Mouse (Mus musculus) liver, embryonic 11.5 days (tissue): ENCODE measurements around the gene Lrrc61. TPM values are rescaled to one million over a fixed set of nuclear protein-coding genes. Genes with fewer than 3 reads are reported as not detected.
A peak's percentile ranks its signal among the peaks of the same experiment; 100 is the strongest.

ENCODE experiments used
- ATAC-seq: fragments of 200-750 bp; cut with Nextera tagmentation; replicated peaks from 2 replicates; pipeline ENCODE4 v1.8.0; 2017; ENCODE audit warnings: moderate number of reproducible peaks, mild to moderate bottlenecking, moderate TSS enrichment, moderate library complexity; ENCODE audit not compliant: low FRiP score
- DNase-seq: peaks from one replicate; pipeline ENCODE4 v3.0.0-alpha.2; 2017; ENCODE audit warnings: low spot score
- H3K27ac ChIP-seq: fragments of 300-500 bp; sonication (generic); 2 replicates; pipeline ENCODE4 v1.5.1; 2014; ENCODE audit warnings: mild to moderate bottlenecking, low read depth, low read length, control low read depth
- H3K27me3 ChIP-seq: fragments of 300-500 bp; sonication (generic); replicated peaks from 2 replicates; pipeline ENCODE4 v1.6.1; 2014; ENCODE audit warnings: low read length, mixed read lengths; ENCODE audit not compliant: control insufficient read depth, insufficient read depth
- H3K36me3 ChIP-seq: fragments of 300-500 bp; sonication (generic); 2 replicates; pipeline ENCODE4 v1.6.1; 2014; ENCODE audit warnings: mild to moderate bottlenecking, low read length, moderate library complexity, mixed read lengths; ENCODE audit not compliant: control insufficient read depth, insufficient read depth
- H3K4me1 ChIP-seq: fragments of 300-500 bp; sonication (generic); replicated peaks from 2 replicates; pipeline ENCODE4 v1.6.1; 2014; ENCODE audit warnings: low read length, mixed read lengths; ENCODE audit not compliant: control insufficient read depth, insufficient read depth
- H3K4me2 ChIP-seq: fragments of 300-500 bp; sonication (generic); 2 replicates; pipeline ENCODE4 v1.6.1; 2014; ENCODE audit warnings: mild to moderate bottlenecking, control low read depth, moderate library complexity
- H3K4me3 ChIP-seq: fragments of 300-500 bp; sonication (generic); 2 replicates; pipeline ENCODE4 v1.5.1; 2014; ENCODE audit warnings: low read depth, low read length, control low read depth
- H3K9ac ChIP-seq: fragments of 300-500 bp; sonication (generic); 2 replicates; pipeline ENCODE4 v1.6.1; 2014; ENCODE audit warnings: low read depth, low read length, control low read depth
- H3K9me3 ChIP-seq: fragments of 300-500 bp; sonication (generic); 2 replicates; pipeline ENCODE4 v1.6.1; 2016; ENCODE audit warnings: low read length, inconsistent platforms, mixed read lengths; ENCODE audit not compliant: control insufficient read depth
- WGBS: fragments of 180-500 bp; shearing (Covaris S2); extraction: QIAGEN DNeasy Blood & Tissue Kit; methylation state at CpG from one replicate; pipeline ENCODE4 v1.1.7; 2014; 5-methylcytosine and 5-hydroxymethylcytosine counted together
- polyA plus RNA-seq: library from polyadenylated mRNA; unstranded; fragments of >200 nt; fragmentation: Nextera tagmentation; extraction: Ambion mirVana; gene quantifications from 2 replicates; pipeline ENCODE4 v1.2.1, GENCODE M21; 2014

Lrrc61 gene
- polyA plus RNA-seq, 1 experiment from 2014 or later = 4.6 TPM

- ATAC-seq (no peak), DNase-seq (no peak)
- H3K4me1 ChIP-seq = peaks cover 11% of the 10 kb centered on the region
- no peak overlapping the region for H3K4me2 ChIP-seq
- no peak overlapping the region for H3K4me3 ChIP-seq
- no peaks in the 10 kb centered on the region for H3K27me3 ChIP-seq
- no peak overlapping the region for H3K27ac ChIP-seq
- H3K36me3 ChIP-seq = peaks cover 13% of the 10 kb centered on the region
- no peak overlapping the region for H3K9ac ChIP-seq
- 83% methylated on average over 6 of the region's 6 CpGs for WGBS
- peaks cover 6% of the 10 kb centered on the region for H3K9me3 ChIP-seq
Measured at GRCm38 (mm10) chr6:48591871-48592270, 37.3 kb downstream of the Lrrc61 start.

GRCm38 (mm10) chr6:48593158-48594042, 38.8 kb downstream of the Lrrc61 start, which contains the start of the genes Repin1 and Gm44965:
Repin1 (plus strand) TSS chr6:48593883.
Gm44965 (plus strand) TSS chr6:48593941.
- Histone ChIP-seq H3K9ac (peak within 1 kb of the TSS; percentile 84), H3K9me3 (peaks cover 10% of the 10 kb centered on the region), H3K36me3 (peaks cover 26% of the 10 kb centered on the region), H3K27ac (peak within 1 kb of the TSS; percentile 69), H3K4me2 (peak within 1 kb of the TSS; percentile 81), H3K4me3 (peak within 1 kb of the TSS; percentile 84), H3K27me3 (no peaks in the 10 kb centered on the region), H3K4me1 (peaks cover 11% of the 10 kb centered on the region)
- peak; percentile 84 for ATAC-seq
- DNase-seq = peak; percentile 90
- WGBS = 11% methylated on average over 45 of the region's 45 CpGs

GRCm38 (mm10) chr6:48594043-48594738, 39.6 kb downstream of the Lrrc61 start:
- peak overlapping the region; percentile 84 for H3K4me3 ChIP-seq
- peaks cover 26% of the 10 kb centered on the region for H3K36me3 ChIP-seq
- peaks cover 10% of the 10 kb centered on the region for H3K9me3 ChIP-seq
- H3K4me1 ChIP-seq = peaks cover 11% of the 10 kb centered on the region
- peak overlapping the region; percentile 69 for H3K27ac ChIP-seq
- WGBS = 2% methylated on average over 41 of the region's 41 CpGs
- H3K27me3 ChIP-seq = no peaks in the 10 kb centered on the region
- H3K9ac ChIP-seq = peak overlapping the region; percentile 84
- peak; percentile 55 for ATAC-seq
- DNase-seq = peak; percentile 60
- H3K4me2 ChIP-seq = peak overlapping the region; percentile 81

- Histone ChIP-seq H3K9me3 (peaks cover 10% of the 10 kb centered on the region), H3K36me3 (peaks cover 31% of the 10 kb centered on the region), H3K27me3 (no peaks in the 10 kb centered on the region), H3K4me1 (peaks cover 11% of the 10 kb centered on the region), H3K27ac (no peak overlapping the region), H3K4me2 (peak overlapping the region; percentile 81), H3K4me3 (peak overlapping the region; percentile 84), H3K9ac (peak overlapping the region; percentile 84)
- no peak for ATAC-seq
- 31% methylated on average over 1 of the region's 1 CpGs for WGBS
- DNase-seq = no peak
Measured at GRCm38 (mm10) chr6:48595278-48595677, 40.7 kb downstream of the Lrrc61 start.

- H3K9me3 ChIP-seq = peaks cover 10% of the 10 kb centered on the region
- H3K36me3 ChIP-seq = peaks cover 31% of the 10 kb centered on the region
- peaks cover 11% of the 10 kb centered on the region for H3K4me1 ChIP-seq
- DNase-seq (no peak), ATAC-seq (no peak)
- H3K4me3 ChIP-seq = no peak overlapping the region
- no peak overlapping the region for H3K4me2 ChIP-seq
- H3K27ac ChIP-seq = no peak overlapping the region
- WGBS = 95% methylated on average over 45 of the region's 45 CpGs
- H3K27me3 ChIP-seq = no peaks in the 10 kb centered on the region
- H3K9ac ChIP-seq = no peak overlapping the region
Measured at GRCm38 (mm10) chr6:48596545-48597232, 42.1 kb downstream of the Lrrc61 start.

GRCm38 (mm10) chr6:48597233-48597625, 42.6 kb downstream of the Lrrc61 start:
- no peak for DNase-seq
- Histone ChIP-seq H3K9ac (no peak overlapping the region), H3K9me3 (peaks cover 10% of the 10 kb centered on the region), H3K27me3 (no peaks in the 10 kb centered on the region), H3K36me3 (peaks cover 31% of the 10 kb centered on the region), H3K4me1 (peaks cover 12% of the 10 kb centered on the region), H3K4me3 (no peak overlapping the region), H3K4me2 (no peak overlapping the region), H3K27ac (no peak overlapping the region)
- no peak for ATAC-seq
- WGBS = 91% methylated on average over 27 of the region's 27 CpGs

- H3K4me2 ChIP-seq = no peak overlapping the region
- H3K9me3 ChIP-seq = peaks cover 10% of the 10 kb centered on the region
- H3K36me3 ChIP-seq = peaks cover 29% of the 10 kb centered on the region
- H3K4me3 ChIP-seq = no peak overlapping the region
- no peak overlapping the region for H3K9ac ChIP-seq
- 79% methylated on average over 1 of the region's 1 CpGs for WGBS
- DNase-seq = no peak
- H3K27ac ChIP-seq = no peak overlapping the region
- H3K4me1 ChIP-seq = peaks cover 8% of the 10 kb centered on the region
- no peak for ATAC-seq
- no peaks in the 10 kb centered on the region for H3K27me3 ChIP-seq
Measured at GRCm38 (mm10) chr6:48600594-48600993, 46.0 kb downstream of the Lrrc61 start.

- peak; percentile 94 for DNase-seq
- Histone ChIP-seq H3K4me1 (peaks cover 8% of the 10 kb centered on the region), H3K9ac (peak within 1 kb of the TSS; percentile 76), H3K9me3 (peaks cover 7% of the 10 kb centered on the region), H3K27me3 (no peaks in the 10 kb centered on the region), H3K36me3 (peaks cover 23% of the 10 kb centered on the region), H3K4me3 (peak within 1 kb of the TSS; percentile 75), H3K27ac (peak within 1 kb of the TSS; percentile 69), H3K4me2 (peak within 1 kb of the TSS; percentile 97)
- 5% methylated on average over 42 of the region's 42 CpGs for WGBS
- peak; percentile 99 for ATAC-seq
Measured at GRCm38 (mm10) chr6:48601271-48602079, 46.9 kb downstream of the Lrrc61 start, which contains the start of gene Zfp775. Zfp775 (plus strand) TSS chr6:48602063.
